Mouse (Mus musculus) E14TG2a.4 (cell line): ENCODE measurements around the gene Myo10.

Experiments used
- CTCF ChIP-seq: conservative IDR thresholded peaks from 2 replicates; pipeline ENCODE4 v1.5.1; 2014; ENCODE audit warnings: low read length
- NANOG ChIP-seq: IDR thresholded peaks from 2 replicates; pipeline ENCODE4 v1.6.1; 2014; ENCODE audit warnings: borderline replicate concordance, low read length, mixed read lengths
- POU5F1 ChIP-seq: IDR thresholded peaks from 2 replicates; pipeline ENCODE4 v1.6.1; 2014; ENCODE audit warnings: low read length, borderline replicate concordance

DNA sequence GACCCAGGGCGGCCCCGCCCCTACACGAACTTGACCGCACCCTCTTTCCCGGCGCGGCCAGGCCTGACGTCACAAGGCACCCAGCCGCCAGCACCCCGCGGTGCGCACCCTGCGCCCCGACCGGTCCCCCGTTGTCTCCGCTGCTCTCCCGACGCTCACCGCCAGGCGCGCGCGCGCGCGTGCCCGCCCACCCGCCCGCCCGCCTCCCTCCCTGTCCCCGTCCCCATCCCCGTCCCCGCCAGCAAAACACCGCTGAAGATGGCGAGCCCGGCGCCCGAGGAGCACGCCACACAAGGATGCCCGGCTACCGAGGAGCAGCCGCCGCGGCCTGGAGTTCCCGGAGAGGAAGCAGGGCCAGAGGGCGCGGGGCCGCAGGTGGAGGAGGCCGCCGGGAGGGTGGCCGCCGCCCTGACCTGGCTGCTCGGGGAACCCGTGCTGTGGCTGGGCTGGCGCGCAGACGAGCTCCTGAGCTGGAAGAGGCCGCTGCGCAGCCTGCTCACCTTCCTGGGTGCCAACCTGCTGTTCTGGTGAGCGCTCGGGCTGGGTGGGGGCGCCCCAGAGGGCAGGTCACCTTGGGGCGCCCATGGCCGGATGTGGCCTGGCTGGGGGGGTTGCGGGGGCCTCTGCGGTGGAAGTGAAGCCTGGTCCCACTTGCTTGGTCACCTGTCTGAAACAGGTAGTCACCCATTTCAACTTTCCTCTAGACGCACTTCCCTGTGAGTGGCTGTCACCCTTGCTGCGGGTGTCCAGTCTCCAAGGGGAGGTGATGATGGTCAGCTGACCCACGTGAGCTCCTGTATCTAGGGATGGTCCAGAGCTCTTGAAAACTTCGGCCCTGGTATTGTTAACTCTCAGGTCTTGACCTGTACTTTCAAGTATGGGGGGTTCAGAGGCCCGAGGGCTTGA lies 221.0 kb downstream of the Myo10 start, which contains the start of gene Retreg1:
- TF ChIP-seq CTCF (no peak), POU5F1 (no peak), NANOG (no peak)
